Mouse (Mus musculus) monocyte, adult 5-6 weeks (primary cell): Measurements from ENCODE around the gene 2510009E07Rik. TPM values are rescaled to one million over a fixed set of nuclear protein-coding genes. Genes with fewer than 3 reads are reported as not detected.
"Not testable (repeated sequence)": the region's sequence is repeated elsewhere in the genome, so short reads cannot be mapped to it uniquely, and the experiment has no call there.

Experiments used
- ATAC-seq: fragments of 153-309, 156-312 bp; replicated peaks from 2 replicates; pipeline ENCODE4 v1.8.0; 2017; ENCODE audit warnings: mild to moderate bottlenecking; ENCODE audit not compliant: low TSS enrichment, insufficient number of reproducible peaks, severe bottlenecking, poor library complexity, low FRiP score
- total RNA-seq: library from RNA; stranded (forward); fragments of 200-1000, 200-491, 200-594 nt; gene quantifications from 3 replicates; pipeline ENCODE4 v1.2.3, GENCODE M21; 2017

Gene 2510009E07Rik
- total RNA-seq, 1 experiment from 2014 or later, result 0.95 TPM

GRCm38 (mm10) chr16:21690216-21690755, 4.2 kb downstream of the 2510009E07Rik start:
- no peak for ATAC-seq

DNA sequence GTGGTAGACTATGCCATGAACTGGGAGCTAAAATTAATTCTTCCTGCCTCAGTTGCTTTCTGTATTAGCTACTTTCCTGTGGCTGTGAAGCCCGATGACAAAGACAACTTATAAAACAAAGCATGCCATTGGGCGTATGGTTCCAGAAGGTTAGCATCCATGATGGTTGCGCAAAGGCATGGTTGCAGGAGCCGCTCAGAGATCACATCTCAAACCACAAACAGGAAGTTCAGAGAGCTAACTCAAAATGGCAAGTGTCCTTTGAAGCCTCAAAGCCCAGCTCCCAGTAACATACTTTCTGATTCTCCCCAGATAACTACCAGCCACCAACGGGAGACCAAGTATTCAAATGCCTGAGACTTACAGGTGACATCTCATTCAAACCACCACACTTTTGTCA, 5.3 kb downstream of the 2510009E07Rik start:
- no peak for ATAC-seq

DNA sequence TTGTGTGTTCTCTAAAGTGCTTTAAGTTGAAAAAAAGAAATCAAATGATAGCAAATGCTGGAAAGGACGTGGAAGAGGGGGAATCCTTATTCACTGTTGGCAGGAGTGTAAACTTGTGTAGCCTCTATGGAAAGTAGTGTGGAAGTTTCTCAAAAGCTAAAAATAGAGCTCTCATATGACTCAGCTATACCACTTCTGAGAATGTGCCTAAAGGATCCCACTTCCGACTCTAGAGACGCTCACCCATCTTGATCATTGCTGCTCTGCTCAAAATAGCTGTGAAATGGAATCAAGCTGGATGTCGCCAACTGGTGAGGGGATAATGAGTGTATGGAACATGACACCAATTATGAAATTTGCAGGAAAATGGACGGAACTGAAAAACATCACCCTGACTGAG, 7.1 kb downstream of the 2510009E07Rik start:
- ATAC-seq, result no peak

DNA sequence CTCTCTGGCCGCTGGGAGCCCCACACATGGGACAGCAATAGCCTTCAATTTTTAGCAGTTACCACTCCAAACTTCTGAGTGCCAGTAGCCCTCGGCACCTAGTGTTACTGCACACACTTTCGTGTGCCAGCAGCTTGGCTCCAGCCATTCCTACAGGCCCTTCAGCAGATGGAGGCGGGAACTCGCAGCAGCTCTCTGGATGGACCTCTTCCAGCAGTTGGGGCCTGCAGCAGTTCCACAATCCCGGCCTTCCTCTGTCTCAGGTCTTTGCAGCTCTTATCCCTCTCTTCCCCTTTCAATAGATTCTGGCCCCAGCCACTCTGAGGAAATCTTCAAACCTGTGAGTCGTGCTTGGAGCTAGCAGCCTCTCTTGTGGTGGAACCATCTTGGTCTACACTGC, 17.7 kb downstream of the 2510009E07Rik start:
- ATAC-seq, result no peak

- ATAC-seq, result not testable (repeated sequence)
These were observed 20.8 kb downstream of the 2510009E07Rik start for GRCm38 (mm10) chr16:21673651-21674050.

DNA sequence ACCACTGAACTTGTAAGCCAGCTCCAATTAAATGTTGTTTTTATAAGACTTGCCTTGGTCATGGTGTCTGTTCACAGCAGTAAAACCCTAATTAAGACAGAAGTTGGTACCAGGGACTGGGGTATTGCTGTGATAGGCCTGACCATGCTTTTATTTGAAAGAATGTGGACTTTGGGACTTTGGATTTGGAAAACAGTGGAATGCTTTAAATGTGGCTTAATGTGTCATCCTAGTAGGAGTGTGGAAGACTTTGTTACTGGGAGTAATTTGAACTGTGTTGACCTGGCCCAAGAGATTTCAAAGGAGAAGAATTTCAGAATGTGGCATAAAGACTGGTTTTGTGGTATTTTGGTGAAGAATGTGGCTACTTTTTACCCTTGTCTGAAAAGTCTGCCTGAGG, 21.4 kb downstream of the 2510009E07Rik start:
- ATAC-seq, result not testable (repeated sequence)

DNA sequence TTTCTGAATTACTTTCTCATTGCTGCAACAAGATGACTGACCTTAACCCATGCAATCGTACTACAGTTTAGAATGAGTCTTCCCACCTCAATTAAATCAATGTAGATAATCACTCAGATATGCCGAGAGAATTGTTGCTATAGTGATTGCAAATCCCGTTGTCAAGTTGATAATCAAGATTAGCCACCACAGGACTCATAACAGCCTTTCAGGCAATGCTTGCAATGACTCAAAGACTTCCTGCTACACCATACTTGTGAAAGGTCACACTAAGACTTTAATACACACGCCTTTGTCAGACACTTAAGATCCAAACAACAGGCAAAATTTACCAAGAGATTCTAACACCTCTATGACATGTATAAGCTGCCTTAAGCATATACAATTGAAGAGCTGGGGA, 22.6 kb downstream of the 2510009E07Rik start:
- no peak for ATAC-seq

DNA sequence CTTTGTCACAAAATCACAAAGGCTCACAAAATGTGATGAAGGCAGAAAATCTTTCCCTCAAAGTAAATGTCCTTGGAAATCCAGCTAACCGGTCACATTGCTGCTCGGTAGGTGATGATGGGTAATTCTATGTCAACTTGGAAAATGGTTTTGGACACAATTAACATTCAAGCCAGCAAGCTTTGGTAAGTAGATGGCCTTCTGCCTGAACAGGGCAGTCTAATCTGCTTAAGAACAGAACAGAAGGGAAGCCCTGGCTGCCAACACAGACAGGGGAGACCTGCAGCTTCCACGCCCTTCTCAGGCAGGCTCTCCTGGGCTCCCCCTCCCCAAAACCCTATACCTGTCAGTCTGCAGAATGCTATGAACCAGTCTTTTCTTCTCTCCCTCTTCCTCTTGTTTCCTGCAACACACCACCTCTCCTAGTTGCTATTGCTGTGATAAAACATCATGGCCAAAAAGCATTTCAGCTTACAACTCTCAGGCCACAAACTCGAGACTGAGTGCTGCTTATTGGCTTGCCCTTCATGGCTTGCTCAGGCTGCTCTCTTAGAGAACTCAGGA, 29.0 kb downstream of the 2510009E07Rik start:
- ATAC-seq, result no peak

- ATAC-seq, result no peak
These were observed 29.7 kb downstream of the 2510009E07Rik start for GRCm38 (mm10) chr16:21664633-21665363.

DNA sequence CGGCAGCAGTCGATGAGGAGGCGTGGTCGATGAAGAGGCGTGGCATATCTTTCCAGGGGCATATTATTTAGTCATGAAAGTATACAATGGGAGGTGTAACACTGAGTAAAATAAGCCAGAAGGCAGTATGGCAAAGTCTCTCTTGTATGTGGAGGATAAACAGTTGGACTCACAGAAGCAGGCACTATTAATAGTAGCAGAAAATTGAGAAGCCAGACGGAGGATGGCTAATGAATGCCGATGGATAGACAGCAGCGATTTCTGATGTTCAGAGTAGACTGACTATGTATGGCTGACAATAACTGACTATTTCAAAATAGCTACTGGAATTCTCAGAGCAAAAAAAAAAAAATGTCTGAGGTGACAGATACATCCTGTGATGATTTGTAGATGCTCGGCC, 38.5 kb downstream of the 2510009E07Rik start:
- ATAC-seq, result no peak

DNA sequence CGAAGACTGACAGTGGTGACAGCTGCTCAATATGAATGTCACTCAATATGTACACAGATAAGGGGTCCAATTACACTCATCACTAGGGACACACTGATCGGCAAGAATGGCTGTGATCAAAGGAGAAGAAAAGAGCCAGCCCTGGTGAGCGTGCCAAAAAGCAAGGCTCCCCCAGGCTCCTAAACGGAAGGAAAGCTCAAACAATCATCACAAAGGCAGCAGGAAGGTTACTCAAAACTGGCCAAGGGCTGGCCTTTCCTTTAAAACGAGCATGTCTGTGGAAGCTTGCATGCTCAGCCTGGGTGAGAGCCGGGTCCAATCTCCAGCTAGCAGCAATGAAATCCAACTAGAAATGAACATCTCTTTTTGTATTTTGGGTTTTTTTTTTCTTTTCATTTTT, 39.2 kb downstream of the 2510009E07Rik start:
- ATAC-seq, result no peak

GRCm38 (mm10) chr16:21654384-21654783, 40.1 kb downstream of the 2510009E07Rik start:
- ATAC-seq, result no peak

DNA sequence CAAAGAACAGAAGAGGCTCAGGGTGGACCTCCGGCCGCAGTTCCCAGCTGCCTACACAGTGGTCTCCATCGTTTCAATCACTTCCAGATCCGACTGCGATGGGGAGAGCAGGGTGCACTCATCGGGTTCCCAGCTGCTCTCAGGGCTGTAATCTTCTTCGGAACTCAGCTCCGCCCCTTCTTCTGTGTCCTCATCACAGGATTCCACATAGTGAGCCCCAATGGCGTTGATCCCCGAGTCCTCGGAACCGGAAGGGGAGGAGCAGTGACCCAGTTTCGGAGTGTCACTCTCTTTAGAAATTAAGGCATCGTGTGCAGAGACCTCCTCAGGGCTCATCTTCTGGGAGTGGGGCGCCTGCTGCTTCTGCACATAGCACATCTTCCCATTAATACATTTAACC, 41.3 kb downstream of the 2510009E07Rik start:
- ATAC-seq, result no peak

DNA sequence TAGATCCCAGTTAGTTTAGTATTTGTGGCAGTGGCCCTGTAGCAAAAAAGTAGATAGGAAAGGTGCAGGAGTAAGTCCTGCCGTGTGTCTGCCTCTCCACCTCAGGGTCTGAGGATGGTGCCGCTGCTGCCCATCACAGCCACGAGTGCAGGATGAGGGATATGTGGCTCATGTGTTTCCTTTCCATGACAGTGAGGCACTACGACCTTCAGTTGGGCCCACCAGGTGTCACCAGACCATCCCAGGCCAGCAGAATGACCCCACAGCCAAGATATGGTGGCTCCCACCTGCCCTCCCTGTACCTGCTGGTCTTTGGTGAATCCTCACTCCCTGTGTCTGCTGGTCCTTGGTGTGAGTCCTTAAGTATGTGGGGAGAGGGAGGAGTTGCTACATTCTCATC, 43.3 kb downstream of the 2510009E07Rik start:
- no peak for ATAC-seq

DNA sequence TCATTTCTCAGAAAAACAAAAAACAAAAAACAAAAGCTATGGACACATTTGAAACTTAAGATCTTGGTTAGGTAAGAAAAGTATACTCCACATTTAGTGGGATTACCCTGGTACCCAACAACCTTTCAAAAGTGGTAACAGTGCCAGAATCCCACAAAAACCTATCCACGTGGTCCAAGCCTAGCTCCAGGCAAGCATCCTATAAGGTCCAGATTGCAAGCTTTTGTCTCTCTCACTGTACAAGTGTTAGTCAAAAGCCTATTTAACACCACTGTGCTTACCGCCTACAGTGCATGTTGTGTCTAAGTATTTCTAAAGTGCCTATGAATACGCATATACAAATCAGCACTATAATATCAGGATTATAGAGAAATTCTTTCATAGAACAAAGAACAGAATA, 44.2 kb downstream of the 2510009E07Rik start:
- no peak for ATAC-seq

- no peak for ATAC-seq
These were observed 45.7 kb downstream of the 2510009E07Rik start for GRCm38 (mm10) chr16:21648800-21649199.

DNA sequence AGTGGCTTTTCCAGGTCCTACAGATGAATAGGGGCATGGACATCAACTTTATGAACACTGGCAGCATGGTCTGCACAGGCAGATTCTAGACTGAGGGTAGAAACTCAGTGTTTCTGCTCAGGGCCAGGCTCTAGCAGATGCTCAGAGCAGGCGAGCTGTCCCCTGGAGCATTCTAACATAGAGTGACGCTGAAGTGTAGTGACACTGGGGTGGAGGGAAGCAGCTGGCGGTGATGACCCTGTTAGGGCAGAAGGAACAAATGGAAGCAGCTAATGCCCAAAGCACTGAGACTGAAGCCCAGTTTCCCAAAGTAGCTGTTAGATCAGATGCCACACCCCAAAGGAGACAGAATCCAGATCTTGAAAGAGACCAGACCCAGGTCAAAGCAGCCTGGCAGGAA, 48.0 kb downstream of the 2510009E07Rik start:
- no peak for ATAC-seq

DNA sequence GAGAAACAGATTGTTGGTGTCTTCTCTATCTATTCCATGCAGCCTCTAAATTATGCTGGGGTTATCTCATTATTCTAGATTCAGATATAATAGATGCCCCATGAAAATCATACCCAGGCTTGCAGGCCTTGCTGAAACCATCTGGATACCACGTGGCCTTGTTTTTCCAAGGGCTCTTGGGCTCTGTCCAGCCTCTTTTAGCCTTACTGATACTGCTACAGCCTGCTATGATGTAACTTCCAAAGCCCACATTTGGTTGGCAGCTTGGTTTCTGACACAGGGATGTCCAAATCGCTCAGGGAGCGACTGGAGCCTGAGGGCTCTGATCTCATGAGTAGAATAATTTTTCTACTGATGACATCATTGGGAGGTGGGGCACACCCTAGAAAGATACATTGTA, 48.5 kb downstream of the 2510009E07Rik start:
- ATAC-seq, result no peak

- ATAC-seq, result no peak
These were observed 49.9 kb downstream of the 2510009E07Rik start for GRCm38 (mm10) chr16:21644574-21644973.

DNA sequence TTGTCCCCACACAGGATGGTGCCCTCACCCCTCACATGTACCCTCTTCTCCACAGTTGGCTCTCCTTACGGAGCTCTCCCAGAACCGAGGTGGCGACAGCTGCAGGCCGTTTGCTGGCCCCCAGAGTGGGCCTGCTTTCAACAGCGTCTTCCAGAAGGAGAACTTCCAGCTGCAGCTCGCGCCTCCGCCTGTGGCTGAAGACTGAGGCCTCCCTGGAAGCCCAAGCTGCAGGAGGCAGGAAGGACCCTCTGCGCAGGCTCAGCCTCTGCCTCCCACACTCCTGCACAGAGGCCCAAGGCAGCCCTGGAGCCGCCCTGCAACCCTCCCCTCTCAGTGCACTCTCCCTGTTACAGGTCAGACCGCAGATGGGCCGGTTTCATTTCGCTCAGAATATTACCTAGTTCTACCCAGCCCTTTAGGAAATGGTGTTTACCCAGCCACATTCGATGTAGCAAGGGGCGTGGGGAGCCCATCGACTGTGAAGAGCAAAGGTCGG, 50.4 kb downstream of the 2510009E07Rik start:
- ATAC-seq, result no peak
